Mouse (Mus musculus): ENCODE measurements around the gene Nrsn1. TPM values are rescaled to one million over a fixed set of nuclear protein-coding genes. Genes with fewer than 3 reads are reported as not detected.

The Nrsn1 gene
- 367 and 420 TPM in 2 replicates for polyA plus RNA-seq (2021; fragmentation: Nextera tagmentation)
- long read RNA-seq, experiment 1, transcript Nrsn1-201 (4 exons, 2,222 nt): major isoform, 3,880 of 4,095 reads
- long read RNA-seq, experiment 1, partial matches to known transcripts: 43 of 4,095 reads
- long read RNA-seq, experiment 1, other reads (novel, unspliced or antisense): 172 of 4,095 reads
- long read RNA-seq, experiment 2, transcript Nrsn1-201 (4 exons, 2,222 nt): major isoform, 600 of 746 reads
- long read RNA-seq, experiment 2, partial matches to known transcripts: 24 of 746 reads
- long read RNA-seq, experiment 2, other reads (novel, unspliced or antisense): 122 of 746 reads

GRCm38 (mm10) chr13:25270402-25270801, at the start of gene Nrsn1:
Gene Nrsn1, minus strand, starts transcription at chr13:25270502.

Other genes starting within 250 kb of the Nrsn1 start
- 7.0 and 8.2 TPM in 2 replicates for gene Dcdc2a, start 214.5 kb downstream of the Nrsn1 start, polyA plus RNA-seq (2021; fragmentation: Nextera tagmentation)